Mouse (Mus musculus) neural tube, embryonic 13.5 days (tissue): Measurements from ENCODE around the gene Chst14. TPM values are rescaled to one million over a fixed set of nuclear protein-coding genes. Genes with fewer than 3 reads are reported as not detected.
A peak's percentile ranks its signal among the peaks of the same experiment; 100 is the strongest.

Experiments used
- ATAC-seq: fragments of 200-750 bp; cut with Nextera tagmentation; 2 replicates; pipeline ENCODE4 v1.8.0; 2017; ENCODE audit warnings: low read depth, mild to moderate bottlenecking, moderate TSS enrichment, moderate library complexity
- H3K27ac ChIP-seq: fragments of 300-500 bp; sonication (generic); replicated peaks from 2 replicates; pipeline ENCODE4 v1.5.1; 2015; ENCODE audit warnings: moderate library complexity, mild to moderate bottlenecking, inconsistent platforms
- H3K27me3 ChIP-seq: fragments of 300-500 bp; sonication (generic); 2 replicates; pipeline ENCODE4 v1.6.1; 2015; ENCODE audit warnings: mild to moderate bottlenecking, inconsistent platforms
- H3K36me3 ChIP-seq: fragments of 300-500 bp; sonication (generic); 2 replicates; pipeline ENCODE4 v1.6.1; 2015; ENCODE audit warnings: mild to moderate bottlenecking, inconsistent platforms
- H3K4me1 ChIP-seq: fragments of 300-500 bp; sonication (generic); replicated peaks from 2 replicates; pipeline ENCODE4 v1.6.1; 2015; ENCODE audit warnings: inconsistent platforms
- H3K4me2 ChIP-seq: fragments of 300-500 bp; sonication (generic); 2 replicates; pipeline ENCODE4 v1.6.1; 2015; ENCODE audit warnings: inconsistent platforms, mild to moderate bottlenecking, moderate library complexity
- H3K4me3 ChIP-seq: fragments of 300-500 bp; sonication (generic); 2 replicates; pipeline ENCODE4 v1.5.1; 2015; ENCODE audit warnings: mild to moderate bottlenecking, inconsistent platforms
- H3K9ac ChIP-seq: fragments of 300-500 bp; sonication (generic); 2 replicates; pipeline ENCODE4 v1.6.1; 2015; ENCODE audit warnings: moderate library complexity, mild to moderate bottlenecking, inconsistent platforms
- H3K9me3 ChIP-seq: fragments of 300-500 bp; sonication (generic); 2 replicates; pipeline ENCODE4 v1.6.1; 2016; ENCODE audit warnings: inconsistent platforms
- WGBS: fragments of 180-500 bp; shearing (Covaris S2); methylation state at CpG from one replicate; pipeline ENCODE4 v1.1.7; 2015; 5-methylcytosine and 5-hydroxymethylcytosine counted together
- polyA plus RNA-seq: library from polyadenylated mRNA; unstranded; fragments of >200 nt; fragmentation: Nextera tagmentation; extraction: Ambion mirVana; gene quantifications from 2 replicates; pipeline ENCODE4 v1.2.1, GENCODE M21; 2015

Gene Chst14
- polyA plus RNA-seq, 1 experiment from 2014 or later = 10.4 TPM

DNA sequence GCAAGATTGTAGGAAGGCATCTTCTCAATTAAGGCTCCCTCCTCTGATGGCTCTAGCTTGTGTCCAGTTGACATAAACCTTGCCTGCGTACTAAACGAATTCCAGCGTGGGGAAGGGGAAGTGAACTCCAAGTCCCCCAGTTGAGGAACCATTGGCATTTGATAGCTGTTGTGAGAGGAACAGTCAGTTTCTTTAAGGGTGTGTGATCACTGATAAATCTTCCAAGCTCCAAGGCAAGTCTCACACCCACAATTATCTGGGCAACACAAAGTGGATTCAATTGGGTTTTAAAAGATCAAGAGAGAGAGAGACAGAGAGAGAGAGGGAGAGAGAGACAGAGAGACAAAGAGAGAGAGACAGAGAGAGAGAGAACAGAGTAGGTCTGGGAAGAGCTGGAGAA is 23.4 kb downstream of the Chst14 start:
- WGBS = 66% methylated on average over 3 of the region's 3 CpGs
- Histone ChIP-seq H3K4me1 (no peaks in the 10 kb centered on the region), H3K27ac (no peak overlapping the region), H3K36me3 (no peaks in the 10 kb centered on the region), H3K27me3 (no peaks in the 10 kb centered on the region), H3K4me2 (no peak overlapping the region), H3K9ac (no peak overlapping the region), H3K9me3 (no peaks in the 10 kb centered on the region), H3K4me3 (no peak overlapping the region)
- no peak for ATAC-seq

DNA sequence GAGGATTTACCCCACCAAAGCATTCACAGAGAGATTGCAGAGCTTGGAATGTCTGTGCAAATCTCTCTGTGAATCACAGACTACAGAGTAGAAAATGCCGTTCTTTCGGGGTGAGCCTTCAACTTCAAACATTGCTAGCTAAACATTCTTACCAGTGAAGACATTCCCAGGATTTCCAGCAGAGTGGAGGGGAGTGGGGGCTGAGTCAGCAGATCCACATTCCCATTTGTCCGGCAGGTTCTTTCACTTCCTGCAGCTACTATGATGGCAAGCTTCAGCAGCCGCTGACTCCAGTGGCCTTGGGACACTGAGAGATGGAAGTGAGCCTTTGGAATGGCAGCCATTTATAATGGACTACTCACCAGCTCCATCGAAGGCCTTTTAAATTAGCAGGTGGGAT is 30.2 kb downstream of the Chst14 start:
- no peaks in the 10 kb centered on the region for H3K27me3 ChIP-seq
- no peak overlapping the region for H3K9ac ChIP-seq
- no peak overlapping the region for H3K4me2 ChIP-seq
- no peaks in the 10 kb centered on the region for H3K9me3 ChIP-seq
- WGBS = 74% methylated on average over 5 of the region's 5 CpGs
- H3K4me1 ChIP-seq = no peaks in the 10 kb centered on the region
- no peak overlapping the region for H3K4me3 ChIP-seq
- H3K36me3 ChIP-seq = no peaks in the 10 kb centered on the region
- no peak for ATAC-seq
- H3K27ac ChIP-seq = no peak overlapping the region

- no peaks in the 10 kb centered on the region for H3K27me3 ChIP-seq
- 18% methylated on average over 2 of the region's 2 CpGs for WGBS
- H3K9ac ChIP-seq = no peak overlapping the region
- H3K4me3 ChIP-seq = no peak overlapping the region
- H3K36me3 ChIP-seq = no peaks in the 10 kb centered on the region
- no peak overlapping the region for H3K4me2 ChIP-seq
- H3K4me1 ChIP-seq = no peaks in the 10 kb centered on the region; the same call in 1 of the 2 replicates
- ATAC-seq = no peak
- no peak overlapping the region for H3K27ac ChIP-seq
- H3K9me3 ChIP-seq = no peaks in the 10 kb centered on the region
Measured at GRCm38 (mm10) chr2:118959644-118960043, 33.3 kb downstream of the Chst14 start.

DNA sequence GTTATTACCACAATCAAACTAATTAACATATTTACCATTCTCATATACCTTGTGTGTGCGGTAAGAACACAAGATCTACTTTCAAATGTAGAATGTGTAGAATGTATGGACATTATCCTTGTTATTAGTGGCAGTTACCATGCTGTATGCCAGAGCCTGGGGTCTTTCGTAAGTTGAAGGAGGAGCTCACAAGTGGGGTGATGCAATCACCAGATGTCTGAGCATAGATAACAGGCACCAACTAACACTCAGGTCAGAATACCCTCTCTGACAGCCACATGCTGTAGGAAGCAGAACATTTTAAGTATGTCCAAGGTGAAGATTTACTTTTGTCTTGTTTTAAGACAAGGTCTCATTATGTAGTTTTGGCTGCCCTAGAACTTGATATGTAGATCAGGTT is 34.1 kb downstream of the Chst14 start:
- Histone ChIP-seq H3K9me3 (no peaks in the 10 kb centered on the region), H3K4me2 (no peak overlapping the region), H3K4me3 (no peak overlapping the region), H3K27ac (no peak overlapping the region), H3K36me3 (no peaks in the 10 kb centered on the region), H3K4me1 (no peaks in the 10 kb centered on the region; the same call in 1 of the 2 replicates), H3K27me3 (no peaks in the 10 kb centered on the region), H3K9ac (no peak overlapping the region)
- ATAC-seq = no peak
- WGBS = 90% methylated on average over 2 of the region's 2 CpGs

DNA sequence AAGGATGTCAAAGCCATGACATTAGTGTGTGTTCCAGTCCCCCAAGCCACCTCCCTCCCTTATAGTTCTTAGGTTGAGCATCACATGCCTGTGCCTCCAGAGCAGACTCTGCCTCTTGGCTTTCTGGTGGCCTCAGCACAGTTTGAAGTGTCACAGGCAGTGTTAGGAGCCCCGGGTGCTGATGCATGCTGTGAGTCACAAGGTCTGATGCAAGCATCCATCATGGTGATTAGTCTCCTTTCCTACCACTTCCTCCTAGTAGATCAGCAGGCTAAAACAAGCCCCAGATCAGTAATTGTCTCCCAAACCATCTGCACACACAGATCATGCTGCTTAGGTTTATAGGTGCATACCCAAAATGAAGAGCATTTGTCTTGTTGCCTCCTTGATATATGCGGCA is 35.2 kb downstream of the Chst14 start:
- ATAC-seq = no peak
- Histone ChIP-seq H3K4me3 (no peak overlapping the region), H3K4me2 (no peak overlapping the region), H3K27ac (no peak overlapping the region), H3K4me1 (no peaks in the 10 kb centered on the region; the same call in 1 of the 2 replicates), H3K9me3 (no peaks in the 10 kb centered on the region), H3K9ac (no peak overlapping the region), H3K36me3 (no peaks in the 10 kb centered on the region), H3K27me3 (no peaks in the 10 kb centered on the region)
- WGBS = 59% methylated on average over 2 of the region's 2 CpGs

GRCm38 (mm10) chr2:118963007-118963675 is 36.8 kb downstream of the Chst14 start:
- no peak for ATAC-seq
- no peak overlapping the region for H3K4me3 ChIP-seq
- no peaks in the 10 kb centered on the region for H3K27me3 ChIP-seq
- H3K4me2 ChIP-seq = no peak overlapping the region
- H3K4me1 ChIP-seq = no peaks in the 10 kb centered on the region; the same call in 1 of the 2 replicates
- H3K27ac ChIP-seq = no peak overlapping the region
- 59% methylated on average over 9 of the region's 9 CpGs for WGBS
- no peak overlapping the region for H3K9ac ChIP-seq
- H3K9me3 ChIP-seq = no peaks in the 10 kb centered on the region
- H3K36me3 ChIP-seq = no peaks in the 10 kb centered on the region

DNA sequence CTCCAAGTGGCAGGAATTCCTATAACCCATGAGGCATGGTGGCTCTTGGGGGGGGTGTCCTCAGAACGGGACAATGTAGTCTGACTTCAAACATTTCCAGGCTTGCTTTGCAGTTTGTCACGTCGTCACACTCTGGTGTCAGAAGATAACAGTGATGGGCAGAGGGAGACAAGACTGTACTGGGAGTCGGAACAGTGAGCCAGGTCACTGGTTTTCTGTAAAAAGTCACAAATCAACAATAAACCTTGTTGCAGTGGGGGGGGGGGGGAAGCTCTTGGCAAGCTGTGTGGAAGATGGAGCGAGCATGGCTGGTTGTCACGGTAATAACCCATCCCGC is 37.3 kb downstream of the Chst14 start:
- Histone ChIP-seq H3K9ac (no peak overlapping the region), H3K4me3 (no peak overlapping the region), H3K36me3 (no peaks in the 10 kb centered on the region), H3K9me3 (no peaks in the 10 kb centered on the region), H3K4me1 (no peaks in the 10 kb centered on the region; the same call in 1 of the 2 replicates), H3K27ac (no peak overlapping the region), H3K27me3 (no peaks in the 10 kb centered on the region), H3K4me2 (no peak overlapping the region)
- no peak for ATAC-seq
- WGBS = 48% methylated on average over 7 of the region's 7 CpGs

DNA sequence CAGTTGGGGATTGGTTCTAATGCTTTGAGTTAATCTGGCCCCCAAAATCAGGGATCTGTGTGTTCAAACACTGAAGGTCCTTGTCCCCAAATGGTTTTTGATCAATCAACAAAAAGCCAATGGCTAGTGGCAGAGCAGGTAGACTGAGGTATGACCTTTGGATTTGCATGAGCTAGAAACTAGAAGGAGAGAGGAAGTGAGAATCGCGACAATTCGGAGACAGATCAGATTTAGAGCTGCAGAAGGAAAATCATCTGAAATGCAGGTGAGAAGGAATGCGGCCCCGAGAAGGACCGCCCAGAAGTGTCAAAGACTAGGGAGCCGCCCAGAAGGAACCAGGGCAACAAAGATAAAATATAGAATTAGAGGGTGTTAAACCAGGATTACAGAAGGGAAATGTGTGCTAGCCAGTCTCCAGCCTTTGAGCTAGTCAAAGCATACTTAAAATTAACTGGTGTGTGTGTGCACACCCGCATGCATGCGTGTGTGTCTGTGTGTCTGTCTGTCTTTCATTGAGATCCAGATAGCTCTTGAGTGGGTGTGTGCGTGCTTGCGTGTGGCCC is 43.4 kb downstream of the Chst14 start:
- Histone ChIP-seq H3K4me1 (peaks cover 3% of the 10 kb centered on the region; the same call in 1 of the 2 replicates), H3K4me3 (no peak overlapping the region), H3K36me3 (no peaks in the 10 kb centered on the region), H3K27ac (no peak overlapping the region), H3K4me2 (no peak overlapping the region), H3K27me3 (peaks cover 15% of the 10 kb centered on the region), H3K9ac (no peak overlapping the region), H3K9me3 (no peaks in the 10 kb centered on the region)
- 89% methylated on average over 11 of the region's 11 CpGs for WGBS
- no peak for ATAC-seq

- WGBS = 82% methylated on average over 5 of the region's 5 CpGs
- ATAC-seq = no peak
- no peak overlapping the region for H3K4me3 ChIP-seq
Measured at GRCm38 (mm10) chr2:118972048-118972447, 45.8 kb downstream of the Chst14 start.

DNA sequence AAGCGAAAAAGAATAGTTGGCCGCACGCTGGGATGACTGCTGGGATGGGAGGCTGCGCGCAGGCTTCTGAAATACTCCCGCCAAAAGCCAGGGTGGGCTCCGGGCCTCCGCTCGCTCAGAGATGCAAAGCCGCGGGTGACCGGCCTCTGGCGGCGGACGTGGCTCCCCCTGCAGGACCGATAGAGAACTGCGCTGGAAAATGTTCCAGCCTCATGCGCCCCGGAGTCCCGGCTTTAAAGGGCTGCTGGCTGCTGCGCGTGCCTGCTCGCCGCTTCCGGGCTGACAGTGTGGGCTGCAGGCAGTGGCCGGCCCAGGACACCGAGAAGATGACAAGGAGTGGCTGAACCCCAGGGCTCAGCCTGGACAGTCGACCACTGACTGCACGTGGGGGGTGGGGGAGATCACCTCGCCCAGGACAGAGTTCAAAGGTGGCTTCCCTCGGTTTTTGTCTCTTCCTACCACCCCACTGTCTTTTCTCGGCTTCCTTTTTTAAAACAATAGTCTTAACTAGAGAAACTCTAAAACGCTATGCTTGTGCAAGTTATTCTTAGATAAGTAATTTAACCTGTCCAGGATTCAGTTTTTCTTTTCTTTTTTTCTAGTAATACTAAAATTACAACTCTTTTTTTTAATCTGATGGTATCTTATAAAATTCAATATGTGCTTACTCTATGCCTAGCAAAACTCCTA is 46.5 kb downstream of the Chst14 start:
- WGBS = under 1% methylated on average over 33 of the region's 33 CpGs
- no peaks in the 10 kb centered on the region for H3K9me3 ChIP-seq

More at GRCm38 (mm10) chr2:118972048-118972447, 45.8 kb downstream of the Chst14 start:
- H3K4me2 ChIP-seq = 0 out of 2 replicates have a peak overlapping the region, but pooled peaks have one; percentile 71
- no peak overlapping the region for H3K9ac ChIP-seq
- no peaks in the 10 kb centered on the region for H3K36me3 ChIP-seq
- H3K9me3 ChIP-seq = no peaks in the 10 kb centered on the region
- H3K27me3 ChIP-seq = peaks cover 30% of the 10 kb centered on the region
- H3K27ac ChIP-seq = no peak overlapping the region
- H3K4me1 ChIP-seq = peaks cover 14% of the 10 kb centered on the region

DNA sequence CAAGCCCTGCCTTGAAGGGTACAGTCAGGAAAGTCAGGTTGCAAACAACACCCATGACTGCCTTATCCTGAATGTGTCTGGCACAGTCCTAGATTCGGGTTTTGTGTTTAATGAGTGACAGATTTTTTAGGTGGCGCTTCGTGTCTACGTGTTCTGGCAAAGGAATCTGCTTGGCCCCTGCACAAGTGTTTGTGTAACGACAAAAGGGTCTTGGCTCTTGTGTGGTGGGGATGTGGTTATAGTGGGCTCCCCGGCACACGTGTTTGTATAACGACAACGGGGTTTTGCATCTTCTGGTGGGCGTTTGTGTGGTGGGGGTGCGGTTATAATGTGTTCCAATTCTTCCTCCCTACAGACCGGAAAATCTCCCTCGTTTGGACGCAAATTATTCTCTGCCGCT is 49.6 kb downstream of the Chst14 start:
- Histone ChIP-seq H3K27me3 (peaks cover 51% of the 10 kb centered on the region), H3K36me3 (no peaks in the 10 kb centered on the region), H3K4me3 (peak overlapping the region; percentile 60), H3K27ac (no peak overlapping the region; the same call in 1 of the 2 replicates), H3K4me1 (peaks cover 14% of the 10 kb centered on the region), H3K9ac (peak overlapping the region; percentile 78), H3K9me3 (no peaks in the 10 kb centered on the region), H3K4me2 (peak overlapping the region; percentile 85)
- 4% methylated on average over 15 of the region's 15 CpGs for WGBS
- ATAC-seq = peak; percentile 4; the same call in 1 of the 2 replicates

More for the DNA sequence above, 46.5 kb downstream of the Chst14 start:
- Histone ChIP-seq H3K9ac (peak overlapping the region; percentile 68), H3K4me1 (peaks cover 14% of the 10 kb centered on the region), H3K36me3 (no peaks in the 10 kb centered on the region), H3K4me3 (peak overlapping the region; percentile 40), H3K27ac (no peak overlapping the region), H3K4me2 (peak overlapping the region; percentile 71), H3K27me3 (peaks cover 38% of the 10 kb centered on the region)
- ATAC-seq = peak; percentile 70

- Histone ChIP-seq H3K9me3 (no peaks in the 10 kb centered on the region), H3K27me3 (peaks cover 51% of the 10 kb centered on the region), H3K4me1 (peaks cover 14% of the 10 kb centered on the region), H3K4me3 (peak overlapping the region; percentile 60), H3K4me2 (peak overlapping the region; percentile 85), H3K9ac (peak overlapping the region; percentile 78), H3K27ac (no peak overlapping the region; the same call in 1 of the 2 replicates), H3K36me3 (no peaks in the 10 kb centered on the region)
- 1% methylated on average over 57 of the region's 57 CpGs for WGBS
- ATAC-seq = peak; percentile 84
Measured at GRCm38 (mm10) chr2:118976282-118976929, 50.1 kb downstream of the Chst14 start.
